Mouse (Mus musculus): ENCODE measurements around the gene Wap.
"Not testable (repeated sequence)": the region's sequence is repeated elsewhere in the genome, so short reads cannot be mapped to it uniquely, and the experiment has no call there.

Gene Wap

DNA sequence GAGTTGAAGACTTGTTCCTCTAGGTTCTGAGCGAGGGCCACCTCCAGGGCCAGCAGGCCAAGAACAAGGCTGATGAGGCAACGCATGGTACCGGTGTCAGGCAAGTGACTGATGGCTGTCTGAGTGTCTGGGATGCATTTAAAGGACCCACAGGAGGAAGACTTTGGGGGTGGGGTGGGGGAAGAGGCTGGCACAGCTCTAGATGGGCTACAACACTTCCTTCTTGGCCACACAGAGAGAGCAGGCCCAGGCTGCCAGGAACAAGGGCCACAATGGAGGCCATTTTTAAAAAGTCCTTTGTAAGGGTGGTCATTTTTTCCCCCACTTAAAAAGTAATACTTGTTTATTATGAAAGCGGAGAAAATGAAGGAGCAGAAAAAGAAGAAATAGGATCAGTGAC is at the start of gene Wap:
Wap (minus strand) TSS at position 101 of the 400 bp plus-strand sequence.
- CTCF ChIA-PET: no interaction called here

- CTCF ChIA-PET: interaction anchor here (0.6 kb wide), 1 partner anchor 82 kb away, joined by 4 read pairs; no protein-coding TSS in a partner anchor
These were observed 46.3 kb upstream of the Wap start for GRCm38 (mm10) chr11:6684741-6685140.

- CTCF ChIA-PET: interaction anchor here (0.6 kb wide), 1 partner anchor 36 kb away, joined by 3 read pairs; no protein-coding TSS in a partner anchor
These were observed 42.0 kb upstream of the Wap start for GRCm38 (mm10) chr11:6680397-6680818.

- CTCF ChIA-PET: interaction anchor here (0.6 kb wide), 1 partner anchor 36 kb away, joined by 3 read pairs; no protein-coding TSS in a partner anchor
These were observed 41.4 kb upstream of the Wap start for GRCm38 (mm10) chr11:6679694-6680396.

GRCm38 (mm10) chr11:6677530-6677929 is 39.1 kb upstream of the Wap start:
- CTCF ChIA-PET: no interaction called here

- CTCF ChIA-PET: no interaction called here
These were observed 38.2 kb upstream of the Wap start for GRCm38 (mm10) chr11:6676641-6677040.

- CTCF ChIA-PET: interaction anchor here (0.6 kb wide), 1 partner anchor 217 kb away, joined by 4 read pairs; no protein-coding TSS in a partner anchor
These were observed 37.0 kb upstream of the Wap start for GRCm38 (mm10) chr11:6675402-6675801.

GRCm38 (mm10) chr11:6674701-6675100 is 36.3 kb upstream of the Wap start:
- CTCF ChIA-PET: no interaction called here

GRCm38 (mm10) chr11:6670826-6671225 is 32.4 kb upstream of the Wap start:
- CTCF ChIA-PET: no interaction called here

- CTCF ChIA-PET: no interaction called here
These were observed 31.6 kb upstream of the Wap start for GRCm38 (mm10) chr11:6670044-6670443.

DNA sequence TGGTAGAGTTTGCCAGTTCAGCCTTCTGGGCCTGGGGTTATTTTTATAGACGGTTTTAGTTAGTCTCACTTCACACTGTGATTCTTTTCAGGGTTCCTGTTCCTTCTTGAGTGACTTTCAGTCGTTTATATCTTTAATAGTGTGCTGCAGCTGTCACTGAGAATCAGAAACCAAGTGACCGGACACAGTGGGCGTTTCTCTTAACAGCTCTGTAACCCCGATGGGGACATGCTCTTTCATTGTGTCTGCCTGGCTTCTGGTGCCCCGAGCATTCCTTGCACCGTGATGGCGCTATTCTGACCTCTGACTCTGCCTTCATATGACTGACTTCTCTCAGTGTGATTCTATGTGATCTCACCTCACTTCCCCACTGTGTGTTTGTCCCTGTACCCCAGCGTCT is 30.6 kb upstream of the Wap start:
- CTCF ChIA-PET: no interaction called here

GRCm38 (mm10) chr11:6666634-6667033 is 28.2 kb upstream of the Wap start:
- CTCF ChIA-PET: no interaction called here

GRCm38 (mm10) chr11:6661206-6661605 is 22.8 kb upstream of the Wap start:
- CTCF ChIA-PET: no interaction called here

- CTCF ChIA-PET: no interaction called here
These were observed 19.8 kb upstream of the Wap start, which contains the start of gene Ramp3 for GRCm38 (mm10) chr11:6658271-6658670. TSS of gene Ramp3 (plus strand) at chr11:6658521.

DNA sequence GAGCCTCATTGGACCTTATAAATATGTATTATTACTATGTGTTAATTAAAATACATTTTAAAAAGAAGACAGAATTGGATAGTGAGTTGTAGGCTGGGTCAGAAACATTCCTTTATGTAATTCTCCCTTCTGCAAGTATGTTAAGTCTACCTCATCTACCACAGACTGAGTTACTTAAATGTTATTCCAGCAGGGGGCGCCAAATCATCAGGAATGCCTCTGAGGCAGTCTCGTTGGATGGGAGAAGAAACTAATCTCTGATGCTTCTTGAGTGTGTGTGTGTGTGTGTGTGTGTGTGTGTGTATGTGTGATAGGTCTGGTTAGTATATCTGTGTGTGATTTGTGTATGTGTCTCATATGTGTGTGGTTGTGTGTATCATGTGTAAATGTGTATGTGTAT is 16.5 kb upstream of the Wap start:
- CTCF ChIA-PET: no interaction called here

DNA sequence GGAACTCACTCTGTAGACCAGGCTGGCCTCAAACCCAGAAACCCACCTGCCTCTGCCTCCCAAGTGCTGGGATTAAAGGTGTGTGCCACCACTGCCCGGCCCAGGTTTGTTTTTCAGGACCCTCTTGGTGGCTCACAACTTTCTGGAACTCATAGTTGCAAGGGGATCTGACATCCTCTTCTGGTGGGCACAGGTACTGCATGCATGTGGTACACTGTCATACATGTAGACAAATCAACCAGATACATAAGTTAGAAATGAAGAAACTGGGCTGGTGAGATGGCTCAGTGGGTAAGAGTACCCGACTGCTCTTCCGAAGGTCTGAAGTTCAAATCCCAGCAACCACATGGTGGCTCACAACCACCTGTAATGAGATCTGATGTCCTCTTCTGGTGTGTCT is 14.5 kb upstream of the Wap start:
- CTCF ChIA-PET: not testable (repeated sequence)

DNA sequence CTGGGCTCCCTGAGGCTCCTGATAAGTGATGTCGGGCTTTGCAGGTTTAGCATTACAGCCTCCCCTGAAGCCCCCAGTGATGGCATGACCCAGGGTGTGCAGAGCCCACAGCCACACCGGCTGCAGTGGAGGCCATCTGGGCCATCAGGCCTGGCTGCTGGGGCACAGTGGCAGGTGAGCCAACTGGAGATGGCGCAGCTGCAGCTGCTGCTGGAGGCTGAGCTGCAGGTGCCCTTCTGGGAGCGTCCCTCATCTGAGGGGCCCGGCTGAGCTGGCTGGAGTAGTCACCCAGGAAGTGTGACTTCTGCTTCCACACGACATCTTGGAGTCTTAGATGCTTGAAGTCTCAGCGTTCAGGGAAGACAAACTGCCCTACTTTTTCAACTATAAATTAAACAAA is 12.1 kb upstream of the Wap start:
- CTCF ChIA-PET: no interaction called here

DNA sequence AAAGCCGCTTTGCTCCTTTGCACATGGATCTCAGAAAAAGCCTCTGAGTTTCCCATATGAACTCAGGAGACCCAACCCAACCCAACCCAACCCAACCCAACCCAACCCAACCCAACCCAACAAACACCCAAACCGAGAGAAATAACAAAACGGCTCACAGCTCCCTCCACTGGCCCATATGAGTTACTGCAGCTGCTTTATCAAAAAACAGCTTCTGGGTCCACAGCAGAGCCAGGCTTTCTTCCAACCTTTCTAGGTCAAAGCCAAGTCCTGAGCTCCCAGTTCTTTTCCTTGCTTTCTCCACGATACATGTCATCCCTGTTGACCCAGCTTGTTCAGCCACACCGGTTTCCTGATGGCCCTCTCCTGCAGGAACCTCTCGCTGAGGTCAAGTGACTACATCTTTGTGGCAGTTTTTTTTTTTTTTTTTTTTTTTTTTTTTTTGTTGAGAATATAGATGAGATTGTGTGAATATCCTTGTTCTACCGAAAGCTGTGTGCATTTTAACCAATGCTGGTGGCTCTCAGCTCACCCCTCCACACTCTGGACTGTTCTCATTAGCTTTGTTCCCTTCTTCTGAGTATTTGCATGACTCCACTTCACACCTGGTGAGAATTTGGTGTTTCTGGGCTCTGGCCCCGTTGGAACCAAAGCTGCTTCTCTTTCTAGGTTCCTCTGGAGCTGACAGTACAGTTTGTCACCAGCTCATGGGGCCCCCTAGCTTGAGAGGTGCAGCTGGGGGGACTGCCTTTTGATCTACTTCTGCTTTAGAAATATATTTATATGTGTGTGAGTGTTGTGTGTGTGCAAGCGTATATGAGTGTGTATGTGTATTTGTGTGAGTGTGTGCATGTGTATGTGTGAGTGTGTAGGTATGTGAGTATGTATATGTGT is 9.6 kb upstream of the Wap start:
- CTCF ChIA-PET: no interaction called here

GRCm38 (mm10) chr11:6644566-6644965 is 6.1 kb upstream of the Wap start:
- CTCF ChIA-PET: no interaction called here

GRCm38 (mm10) chr11:6639072-6639471 is 635 bp upstream of the Wap start:
- CTCF ChIA-PET: no interaction called here

- CTCF ChIA-PET: no interaction called here
These were observed 2.3 kb downstream of the Wap start for GRCm38 (mm10) chr11:6636150-6636549.

GRCm38 (mm10) chr11:6629655-6630054 is 8.8 kb downstream of the Wap start:
- CTCF ChIA-PET: interaction anchor here (0.7 kb wide), 2 partner anchors 160 to 243 kb away, joined by 3 to 5 read pairs; no protein-coding TSS in a partner anchor

DNA sequence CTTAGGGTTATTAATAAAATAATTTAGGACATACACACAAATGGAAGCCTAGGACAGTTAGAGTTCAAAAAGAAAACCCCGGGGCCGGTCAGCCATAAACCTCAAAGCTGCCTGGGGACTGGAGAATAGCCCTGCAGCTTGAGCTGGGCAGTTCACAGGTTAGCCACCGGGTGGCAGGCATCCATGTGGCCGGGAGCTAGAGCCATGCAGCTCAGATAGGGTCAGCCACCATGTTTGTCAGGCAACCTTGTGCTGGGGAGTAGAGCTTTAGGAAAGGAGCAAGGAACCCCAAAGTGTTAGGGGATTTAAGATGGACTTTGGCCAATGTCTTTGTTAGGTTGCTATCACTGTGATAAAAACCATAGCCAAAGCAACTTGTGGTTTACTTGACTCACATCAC is 9.9 kb downstream of the Wap start:
- CTCF ChIA-PET: interaction anchor here (0.5 to 0.9 kb wide), 4 partner anchors 100 to 194 kb away, joined by 3 to 5 read pairs (median 4); no protein-coding TSS in a partner anchor

Measured in spleen, embryonic (tissue).